Comparison of ENCODE assay signal across 14 mouse cellular contexts in the genomic region with DNA sequence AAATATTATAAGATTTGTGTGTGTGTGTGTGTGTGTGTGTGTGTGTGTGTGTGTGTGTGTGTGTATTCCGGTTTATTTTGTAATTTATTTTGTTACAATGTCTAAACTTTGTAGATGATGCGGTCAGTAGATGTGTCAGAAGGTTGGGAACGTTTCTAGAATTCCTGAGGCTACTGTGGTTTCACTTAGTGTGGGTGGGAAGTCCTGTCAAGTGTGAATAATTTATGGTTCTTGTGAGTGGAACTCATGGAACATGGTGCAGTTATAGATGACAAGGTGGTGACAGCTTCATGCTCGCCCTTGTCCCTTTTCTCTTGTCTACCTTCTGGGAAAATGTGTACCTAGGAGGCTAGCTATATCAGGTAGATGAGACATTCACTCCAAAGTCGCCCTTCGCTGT.
"Had no signal": no experiment of that assay in that cellular context is flagged by ENCODE, and none has a peak within 500 bp of the region (broad histone marks: within the 10 kb centered on the region; RNA-seq: fewer than 3 reads in every experiment).

No protein-coding gene starts in this region.

- H3K27me3 ChIP-seq: lung, embryonic 15.5 days; megakaryocyte, embryonic 14.5 days; midbrain, embryonic 13.5 days; midbrain, embryonic 15.5 days; neural tube, embryonic 12.5 days; stomach, embryonic 15.5 days had no signal

- DNase-seq: lung, adult 2 months; lung, postnatal 14 days; lung, postnatal 36 days; right cerebral cortex, postnatal 14 days; thymus, adult 2 months; thymus, postnatal 25 days; thymus, postnatal 4 days had no signal

- ATAC-seq: lung, postnatal 0 days; midbrain, embryonic 13.5 days; midbrain, embryonic 15.5 days had no signal
